Mouse (Mus musculus) urinary bladder, adult 2 months (tissue): ENCODE measurements around the gene 4430402I18Rik. TPM values are rescaled to one million over a fixed set of nuclear protein-coding genes. Genes with fewer than 3 reads are reported as not detected.

Experiments used
- polyA plus RNA-seq: library from polyadenylated mRNA; depleted of rRNA; stranded (reverse); fragments of >200 nt; gene quantifications from 2 replicates; pipeline ENCODE4 v1.2.3, GENCODE M21; 2012; rRNA removed

4430402I18Rik gene
- polyA plus RNA-seq, 1 experiment, result 3.1 TPM

Other genes with a start within 250 kb of the 4430402I18Rik start
- gene Slc1a1, start 132.8 kb downstream of the 4430402I18Rik start, polyA plus RNA-seq, result 2.8 and 4.0 TPM in 2 replicates
- gene Plpp6, start 3.8 kb downstream of the 4430402I18Rik start, polyA plus RNA-seq, result 8.3 and 10.2 TPM in 2 replicates
- 36.6 and 40.1 TPM in 2 replicates for gene Cdc37l1, start 22.6 kb upstream of the 4430402I18Rik start, polyA plus RNA-seq
- 96.5 and 118 TPM in 2 replicates for gene Ak3, start 80.2 kb upstream of the 4430402I18Rik start, polyA plus RNA-seq
- 20.6 and 21.5 TPM in 2 replicates for gene Rcl1, start 133.6 kb upstream of the 4430402I18Rik start, polyA plus RNA-seq